Mouse (Mus musculus) intestine, postnatal 0 days (tissue): ENCODE measurements at regions not wholly inside any gene's neighbourhood (a gene's known extent, or its start where the extent isn't known, plus 50 kb on each side); places are given as distances from the start of the nearest gene placed in this dataset.

ENCODE experiments used
- ATAC-seq: fragments of 200-750 bp; cut with Nextera tagmentation; 2 replicates; pipeline ENCODE4 v1.8.0; 2017; ENCODE audit warnings: mild to moderate bottlenecking, moderate TSS enrichment, moderate library complexity
- H3K27ac ChIP-seq: fragments of 300-500 bp; sonication (generic); 2 replicates; pipeline ENCODE4 v1.5.1; 2014; ENCODE audit warnings: mild to moderate bottlenecking, low read depth, low read length, moderate library complexity
- H3K27me3 ChIP-seq: fragments of 300-500 bp; sonication (generic); replicated peaks from 2 replicates; pipeline ENCODE4 v1.6.1; 2014; ENCODE audit warnings: low read length, mixed read lengths; ENCODE audit not compliant: control insufficient read depth, insufficient read depth
- H3K36me3 ChIP-seq: fragments of 300-500 bp; sonication (generic); 2 replicates; pipeline ENCODE4 v1.6.1; 2014; ENCODE audit warnings: mild to moderate bottlenecking, moderate library complexity; ENCODE audit not compliant: control insufficient read depth, insufficient read depth
- H3K4me1 ChIP-seq: fragments of 300-500 bp; sonication (generic); replicated peaks from 2 replicates; pipeline ENCODE4 v1.6.1; 2014; ENCODE audit warnings: antibody characterized with exemption, low read length, mixed read lengths; ENCODE audit not compliant: control insufficient read depth, insufficient read depth
- H3K4me2 ChIP-seq: fragments of 300-500 bp; sonication (generic); replicated peaks from 2 replicates; pipeline ENCODE4 v1.6.1; 2014; ENCODE audit warnings: low read depth, mild to moderate bottlenecking, moderate library complexity
- H3K4me3 ChIP-seq: fragments of 300-500 bp; sonication (generic); 2 replicates; pipeline ENCODE4 v1.5.1; 2014; ENCODE audit warnings: low read depth, low read length
- H3K9ac ChIP-seq: fragments of 300-500 bp; sonication (generic); 2 replicates; pipeline ENCODE4 v1.6.1; 2014; ENCODE audit warnings: mild to moderate bottlenecking, low read depth, low read length
- H3K9me3 ChIP-seq: fragments of 300-500 bp; sonication (generic); 2 replicates; pipeline ENCODE4 v1.6.1; 2016; ENCODE audit warnings: mixed run types; ENCODE audit not compliant: control insufficient read depth
- CTCF ChIP-seq: sonication (generic); IDR thresholded peaks from 2 replicates; pipeline ENCODE4 v1.5.1; 2016; ENCODE audit warnings: low read depth, mild to moderate bottlenecking, control low read depth, antibody characterized with exemption, moderate library complexity
- WGBS: fragments of 180-500 bp; shearing (Covaris S2); extraction: QIAGEN DNeasy Blood & Tissue Kit; methylation state at CpG from one replicate; pipeline ENCODE4 v1.1.7; 2014; 5-methylcytosine and 5-hydroxymethylcytosine counted together

DNA sequence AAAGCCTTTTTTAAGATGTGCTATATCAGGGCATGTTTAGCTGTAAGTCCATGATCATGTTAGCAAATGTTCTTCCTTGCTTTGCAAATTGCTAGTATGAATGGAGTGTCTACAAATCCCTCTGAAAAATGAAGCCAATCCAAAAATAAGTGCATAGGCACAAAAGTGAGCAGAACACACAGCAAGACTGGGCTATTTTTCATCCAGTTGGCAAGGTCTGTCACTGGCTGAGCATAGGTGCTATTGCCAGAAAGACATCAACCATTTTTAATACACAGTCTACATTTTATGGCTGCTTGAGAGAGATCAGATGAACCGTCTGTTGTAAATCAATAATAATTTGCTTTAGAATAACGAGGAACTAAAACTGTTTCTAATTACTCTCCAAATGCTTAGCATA is 227.3 kb upstream of the Jag1 start:
- Histone ChIP-seq H3K9me3 (no peaks in the 10 kb centered on the region), H3K27me3 (no peaks in the 10 kb centered on the region), H3K4me2 (no peak overlapping the region), H3K27ac (no peak overlapping the region), H3K4me1 (no peaks in the 10 kb centered on the region), H3K9ac (no peak overlapping the region), H3K4me3 (no peak overlapping the region), H3K36me3 (no peaks in the 10 kb centered on the region)
- no peak for TF ChIP-seq CTCF
- no peak for ATAC-seq
- WGBS: 58% methylated on average over 2 of the region's 2 CpGs

DNA sequence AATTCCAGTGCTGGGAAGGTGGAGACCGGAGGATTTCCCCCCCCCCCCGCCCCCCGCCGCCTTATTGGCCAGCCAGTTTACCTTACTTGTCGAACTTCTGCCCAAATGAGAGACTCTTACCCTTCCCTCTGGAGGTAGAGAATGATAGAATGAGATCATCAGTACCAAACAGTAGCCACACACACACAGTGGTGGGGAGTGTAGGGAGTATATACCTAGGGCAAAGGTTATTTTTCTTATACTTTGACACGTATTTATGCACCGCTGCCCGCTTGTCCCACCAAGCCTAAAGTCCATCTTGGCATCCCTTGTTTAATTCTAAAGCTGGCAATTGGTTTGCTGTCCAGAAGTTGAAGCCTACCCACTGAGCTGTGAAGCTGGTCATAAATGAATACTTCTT is 213.6 kb upstream of the Jag1 start:
- no peaks in the 10 kb centered on the region for H3K27me3 ChIP-seq
- H3K9ac ChIP-seq: no peak overlapping the region
- ATAC-seq: no peak
- no peak overlapping the region for H3K27ac ChIP-seq
- no peaks in the 10 kb centered on the region for H3K4me1 ChIP-seq
- 88% methylated on average over 8 of the region's 8 CpGs for WGBS
- no peaks in the 10 kb centered on the region for H3K9me3 ChIP-seq
- H3K36me3 ChIP-seq: no peaks in the 10 kb centered on the region
- H3K4me3 ChIP-seq: no peak overlapping the region
- no peak for TF ChIP-seq CTCF
- H3K4me2 ChIP-seq: no peak overlapping the region

DNA sequence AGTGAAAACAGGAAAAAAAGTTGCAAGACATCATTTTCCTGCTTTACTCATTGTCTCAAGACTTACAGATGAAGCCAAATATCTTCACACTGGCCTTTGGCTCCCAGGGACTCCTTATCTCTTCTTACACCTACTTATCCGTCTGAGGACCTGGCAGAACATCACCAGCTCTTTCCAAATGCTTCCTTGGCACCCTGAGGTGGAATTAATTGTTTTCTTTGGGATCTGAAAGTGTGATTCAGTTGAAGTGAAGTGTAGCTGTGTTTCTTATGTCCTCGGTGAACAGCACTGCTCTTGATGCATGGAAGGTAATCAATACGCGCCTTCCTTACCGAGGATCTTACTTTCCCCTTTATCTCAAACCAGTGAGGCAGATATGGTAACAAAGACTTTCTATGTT is 207.0 kb upstream of the Jag1 start:
- no peak for TF ChIP-seq CTCF
- 57% methylated on average over 5 of the region's 5 CpGs for WGBS
- H3K4me3 ChIP-seq: no peak overlapping the region
- no peaks in the 10 kb centered on the region for H3K9me3 ChIP-seq
- H3K4me1 ChIP-seq: no peaks in the 10 kb centered on the region
- no peak overlapping the region for H3K9ac ChIP-seq
- no peak for ATAC-seq
- H3K4me2 ChIP-seq: no peak overlapping the region
- H3K27me3 ChIP-seq: no peaks in the 10 kb centered on the region
- H3K27ac ChIP-seq: no peak overlapping the region
- no peaks in the 10 kb centered on the region for H3K36me3 ChIP-seq

DNA sequence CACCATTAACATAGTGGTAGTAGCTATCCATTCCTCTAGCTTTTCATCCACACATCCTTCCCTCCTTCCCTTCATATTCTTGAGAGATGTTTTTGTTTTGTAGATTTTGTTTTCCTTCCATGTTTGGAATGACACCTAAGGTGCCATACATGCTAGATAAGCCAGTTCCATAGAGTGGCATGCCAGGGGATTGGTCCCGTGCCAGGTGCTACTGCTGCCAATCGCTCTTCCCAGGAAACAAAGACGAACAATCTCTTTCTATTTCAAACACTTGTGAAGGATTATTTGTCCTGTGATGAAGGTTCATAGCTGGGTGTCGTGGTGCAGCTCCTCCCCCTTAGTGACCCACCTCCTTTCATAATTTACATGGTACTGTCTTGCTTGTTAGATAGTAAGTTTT is 194.1 kb upstream of the Jag1 start:
- H3K27me3 ChIP-seq: no peaks in the 10 kb centered on the region
- no peak overlapping the region for H3K9ac ChIP-seq
- TF ChIP-seq CTCF: no peak
- H3K27ac ChIP-seq: no peak overlapping the region
- H3K4me2 ChIP-seq: no peak overlapping the region
- no peak for ATAC-seq
- no peaks in the 10 kb centered on the region for H3K4me1 ChIP-seq
- no peaks in the 10 kb centered on the region for H3K9me3 ChIP-seq
- WGBS: 72% methylated on average over 4 of the region's 4 CpGs
- no peaks in the 10 kb centered on the region for H3K36me3 ChIP-seq
- no peak overlapping the region for H3K4me3 ChIP-seq

DNA sequence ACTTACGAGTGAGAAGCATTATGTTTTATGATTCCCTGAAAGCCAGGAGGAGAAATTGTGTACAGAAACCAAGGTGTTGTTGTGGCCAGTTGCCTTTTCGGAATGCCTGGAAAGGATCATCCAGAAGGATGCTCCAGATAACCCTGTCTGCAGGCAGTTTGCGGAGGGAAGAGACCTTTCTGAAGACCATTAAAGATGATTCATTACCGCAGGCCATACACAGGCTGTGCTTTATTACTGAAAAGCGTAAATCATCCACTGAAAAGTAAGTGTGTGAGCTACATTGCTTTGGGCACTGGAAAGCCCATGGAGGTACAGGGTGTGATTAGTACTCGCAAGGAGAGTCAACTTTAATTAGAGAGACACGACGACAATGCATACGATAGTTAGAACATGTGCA is 191.7 kb upstream of the Jag1 start:
- H3K4me2 ChIP-seq: no peak overlapping the region
- H3K4me1 ChIP-seq: no peaks in the 10 kb centered on the region
- TF ChIP-seq CTCF: no peak
- H3K9ac ChIP-seq: no peak overlapping the region
- H3K27me3 ChIP-seq: no peaks in the 10 kb centered on the region
- no peak overlapping the region for H3K4me3 ChIP-seq
- no peak for ATAC-seq
- H3K36me3 ChIP-seq: no peaks in the 10 kb centered on the region
- WGBS: 79% methylated on average over 9 of the region's 9 CpGs
- no peak overlapping the region for H3K27ac ChIP-seq
- H3K9me3 ChIP-seq: no peaks in the 10 kb centered on the region

DNA sequence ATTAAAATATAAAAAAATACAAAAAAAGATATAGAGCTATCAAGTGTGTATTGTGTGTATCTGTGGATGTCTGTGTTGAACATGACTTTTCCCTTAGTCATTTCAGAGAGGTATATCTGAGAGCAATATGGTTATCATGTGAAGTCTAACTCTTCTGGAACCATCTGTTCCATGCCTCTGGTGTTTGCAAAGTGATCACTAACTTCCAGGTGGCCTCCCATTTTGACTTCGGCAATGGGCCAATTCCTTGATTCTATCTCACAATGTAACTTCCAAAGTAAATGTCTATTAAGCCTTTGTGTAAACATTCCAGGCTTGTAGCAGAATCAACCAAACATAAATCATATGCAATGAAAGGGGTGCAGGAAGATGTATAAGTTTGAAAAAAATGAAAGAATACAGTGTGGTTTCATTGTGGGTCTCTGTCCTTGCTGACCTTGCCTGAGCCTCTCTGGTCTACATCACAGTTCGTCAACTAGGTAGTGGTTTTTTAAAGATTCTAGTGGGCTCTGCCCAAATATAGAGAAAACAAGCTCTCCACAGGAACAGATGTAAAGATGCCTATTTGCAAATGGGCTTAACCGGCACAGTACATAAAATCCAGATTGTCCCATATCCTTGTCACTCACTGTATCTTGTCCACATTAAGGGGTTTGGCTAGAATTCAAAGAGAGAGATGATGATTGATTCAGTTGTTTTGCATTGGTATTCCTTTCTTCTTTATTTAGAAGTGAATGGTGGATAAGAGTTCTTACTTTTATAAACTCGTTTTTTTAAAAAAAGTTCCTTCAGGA is 185.2 kb upstream of the Jag1 start:
- no peaks in the 10 kb centered on the region for H3K4me1 ChIP-seq
- H3K9ac ChIP-seq: no peak overlapping the region
- no peak overlapping the region for H3K4me3 ChIP-seq
- H3K9me3 ChIP-seq: no peaks in the 10 kb centered on the region
- H3K27me3 ChIP-seq: no peaks in the 10 kb centered on the region
- H3K27ac ChIP-seq: no peak overlapping the region
- no peak for TF ChIP-seq CTCF
- no peak for ATAC-seq
- WGBS: 48% methylated on average over 4 of the region's 4 CpGs
- H3K36me3 ChIP-seq: no peaks in the 10 kb centered on the region
- no peak overlapping the region for H3K4me2 ChIP-seq
